Comparison of ENCODE assay signal across 13 mouse cellular contexts in genomic region chr7:78953886-78954572, GRCm38 (mm10). TPM values are rescaled to one million over a fixed set of nuclear protein-coding genes. Genes with fewer than 3 reads are reported as not detected.
A peak's percentile ranks its signal among the peaks of the same experiment; 100 is the strongest.
DNase-seq lines count a peak whose midpoint lies in the region; ATAC-seq and TF ChIP-seq lines count a peak whose summit lies in the region.
"Had no signal": no experiment of that assay in that cellular context is flagged by ENCODE, and none has a peak within 500 bp of the region (broad histone marks: within the 10 kb centered on the region; RNA-seq: fewer than 3 reads in every experiment).

No protein-coding gene starts in this region.

- no peaks in the 10 kb centered on the region for H3K27me3 ChIP-seq in forebrain, embryonic 13.5 days
- H3K27me3 ChIP-seq in forebrain, embryonic 12.5 days = no peaks in the 10 kb centered on the region
- H3K27me3 ChIP-seq in hindbrain, embryonic 15.5 days = no peaks in the 10 kb centered on the region
- H3K27me3 ChIP-seq in hindbrain, embryonic 14.5 days (ENCODE audit: control insufficient read depth, insufficient read depth, low read length) = no peaks in the 10 kb centered on the region
- peaks cover 83% of the 10 kb centered on the region for H3K27me3 ChIP-seq in CH12.LX (replicated peaks)
- peaks cover 2% of the 10 kb centered on the region; the same call in 1 of the 2 replicates for H3K27me3 ChIP-seq in cerebellum, adult 2 months (ENCODE audit: control insufficient read depth, insufficient read depth, low read length)

- no peaks in the 10 kb centered on the region for H3K79me2 ChIP-seq in CH12.LX (replicated peaks; ENCODE audit: control insufficient read depth, extremely low read depth, insufficient read depth, poor library complexity, severe bottlenecking)

- H3K9ac ChIP-seq in forebrain, embryonic 13.5 days = no peak overlapping the region
- H3K9ac ChIP-seq in forebrain, embryonic 12.5 days = no peak overlapping the region
- no peak overlapping the region for H3K9ac ChIP-seq in hindbrain, embryonic 15.5 days
- H3K9ac ChIP-seq in hindbrain, embryonic 14.5 days = no peak overlapping the region
- no peak overlapping the region for H3K9ac ChIP-seq in CH12.LX (ENCODE audit: insufficient read depth, low read depth)
- H3K9ac ChIP-seq: liver, postnatal 0 days had no signal

- TF ChIP-seq RAD21 in CH12.LX (IDR thresholded peaks at IDR 0.05; ENCODE audit: low read depth, low read length) = no peak

- H3K36me3 ChIP-seq in forebrain, embryonic 13.5 days (ENCODE audit: poor library complexity, severe bottlenecking) = no peaks in the 10 kb centered on the region
- no peaks in the 10 kb centered on the region for H3K36me3 ChIP-seq in forebrain, embryonic 12.5 days (replicated peaks)
- H3K36me3 ChIP-seq in hindbrain, embryonic 15.5 days = no peaks in the 10 kb centered on the region
- H3K36me3 ChIP-seq in hindbrain, embryonic 14.5 days (replicated peaks; ENCODE audit: control insufficient read depth, insufficient read depth) = no peaks in the 10 kb centered on the region
- H3K36me3 ChIP-seq in CH12.LX (replicated peaks in 1 of 2; ENCODE audit: control insufficient read depth in 1 of 2, insufficient read depth in 1 of 2, low read length in 1 of 2) = no peaks in the 10 kb centered on the region
- H3K36me3 ChIP-seq: G1E had no signal

- dilution Hi-C loops in CH12.LX (cut with MboI; ENCODE audit: extremely low pct_ligation_motif_present, extremely low pct_unique_long_range_greater_than_20kb, low sequenced_read_pairs) = no loop called here

- no peaks in the 10 kb centered on the region for H3K9me3 ChIP-seq in forebrain, embryonic 13.5 days (replicated peaks)
- no peaks in the 10 kb centered on the region for H3K9me3 ChIP-seq in forebrain, embryonic 12.5 days
- no peaks in the 10 kb centered on the region for H3K9me3 ChIP-seq in hindbrain, embryonic 15.5 days
- H3K9me3 ChIP-seq in hindbrain, embryonic 14.5 days (ENCODE audit: control insufficient read depth, low read length) = no peaks in the 10 kb centered on the region
- no peaks in the 10 kb centered on the region for H3K9me3 ChIP-seq in CH12.LX (replicated peaks; ENCODE audit: low read length)
- H3K9me3 ChIP-seq: G1E had no signal

- 0 out of 2 replicates have a peak, but pooled peaks have one; percentile 57 for ATAC-seq in forebrain, embryonic 13.5 days
- ATAC-seq in forebrain, embryonic 12.5 days (ENCODE audit: low FRiP score) = no peak
- ATAC-seq in hindbrain, embryonic 15.5 days (ENCODE audit: low FRiP score, low read depth) = no peak
- ATAC-seq in hindbrain, embryonic 14.5 days (ENCODE audit: low FRiP score) = no peak
- no peak for ATAC-seq in megakaryocyte progenitor cell, adult 5-6 weeks (replicated peaks; ENCODE audit: poor library complexity)
- ATAC-seq: liver, postnatal 0 days had no signal

- no peak for TF ChIP-seq POLR2A in CH12.LX (IDR thresholded peaks at IDR 0.05; ENCODE audit: low read depth, low read length)
- no peak for TF ChIP-seq POLR2A in cerebellum, adult 2 months (IDR thresholded peaks at IDR 0.05; ENCODE audit: borderline replicate concordance, insufficient read depth, low read length)

- H3K4me3 ChIP-seq in forebrain, embryonic 13.5 days = no peak overlapping the region
- no peak overlapping the region for H3K4me3 ChIP-seq in forebrain, embryonic 12.5 days (replicated peaks)
- no peak overlapping the region for H3K4me3 ChIP-seq in hindbrain, embryonic 15.5 days
- H3K4me3 ChIP-seq in hindbrain, embryonic 14.5 days (replicated peaks; ENCODE audit: low read length) = no peak overlapping the region
- peak overlapping the region in 1 of 3 experiments; percentile 6 for H3K4me3 ChIP-seq in CH12.LX (replicated peaks in 1 of 3; ENCODE audit: low read depth in 2 of 3, low read length in 2 of 3, poor library complexity in 1 of 3)
- no peak overlapping the region for H3K4me3 ChIP-seq in cerebellum, adult 2 months (replicated peaks; ENCODE audit: insufficient read depth, low read depth, low read length)
- H3K4me3 ChIP-seq: myocyte had no signal

- H3K27ac ChIP-seq in forebrain, embryonic 13.5 days = no peak overlapping the region
- H3K27ac ChIP-seq in forebrain, embryonic 12.5 days = no peak overlapping the region
- no peak overlapping the region for H3K27ac ChIP-seq in hindbrain, embryonic 15.5 days (replicated peaks)
- H3K27ac ChIP-seq in hindbrain, embryonic 14.5 days = no peak overlapping the region
- H3K27ac ChIP-seq in CH12.LX (ENCODE audit: insufficient read depth, low read depth) = no peak overlapping the region
- no peak overlapping the region for H3K27ac ChIP-seq in cerebellum, adult 2 months (ENCODE audit: insufficient read depth, low read length)

- TF ChIP-seq CTCF in CH12.LX (conservative IDR thresholded peaks at IDR 0.05 in 1 of 2, IDR thresholded peaks at IDR 0.05 in 1 of 2; ENCODE audit: low read depth in 2 of 2, low read length in 2 of 2) = no peak
- TF ChIP-seq CTCF in cerebellum, adult 2 months (IDR thresholded peaks at IDR 0.05; ENCODE audit: borderline replicate concordance, insufficient read depth, low read depth, low read length) = no peak

- H3K4me2 ChIP-seq in forebrain, embryonic 13.5 days = peak overlapping the region; percentile 33
- H3K4me2 ChIP-seq in forebrain, embryonic 12.5 days = no peak overlapping the region
- 0 out of 2 replicates have a peak overlapping the region, but pooled peaks have one; percentile 11 for H3K4me2 ChIP-seq in hindbrain, embryonic 15.5 days
- H3K4me2 ChIP-seq in hindbrain, embryonic 14.5 days (replicated peaks) = no peak overlapping the region
- H3K4me2 ChIP-seq in CH12.LX (ENCODE audit: insufficient read depth, low read depth, poor library complexity, severe bottlenecking) = peak overlapping the region; percentile 41

- in situ Hi-C loops in CH12.LX (cut with MboI; ENCODE audit: low pct_ligation_motif_present, low pct_unique_long_range_greater_than_20kb, low sequenced_read_pairs) = no loop called here

- DNase-seq in hindbrain, embryonic 14.5 days (ENCODE audit: low spot score) = no peak
- no peak for DNase-seq in CH12.LX (ENCODE audit: extremely low read depth)
- peak; percentile 62 for DNase-seq in forelimb bud, embryonic 11.5 days (ENCODE audit: low read depth, low spot score)
- DNase-seq in cerebellum, adult 2 months = no peak
- DNase-seq: heart, postnatal 10 days; liver, postnatal 0 days; spleen, adult 18-20 months had no signal

- TF ChIP-seq EP300 in CH12.LX (IDR thresholded peaks at IDR 0.05; ENCODE audit: low read length) = no peak

- 32% methylated on average over 11 of the region's 11 CpGs for WGBS in forebrain, embryonic 13.5 days
- WGBS in forebrain, embryonic 12.5 days = 38% methylated on average over 11 of the region's 11 CpGs
- 43% methylated on average over 11 of the region's 11 CpGs for WGBS in hindbrain, embryonic 15.5 days
- 37% methylated on average over 11 of the region's 11 CpGs for WGBS in hindbrain, embryonic 14.5 days
- WGBS in cerebellum, adult 2 months = 39% methylated on average over 11 of the region's 11 CpGs

- H3K4me1 ChIP-seq in forebrain, embryonic 13.5 days = peaks cover 9% of the 10 kb centered on the region
- H3K4me1 ChIP-seq in forebrain, embryonic 12.5 days = peaks cover 7% of the 10 kb centered on the region
- H3K4me1 ChIP-seq in hindbrain, embryonic 15.5 days (replicated peaks) = peaks cover 4% of the 10 kb centered on the region
- no peaks in the 10 kb centered on the region for H3K4me1 ChIP-seq in hindbrain, embryonic 14.5 days (replicated peaks; ENCODE audit: control insufficient read depth, insufficient read depth, low read length)
- H3K4me1 ChIP-seq in CH12.LX (ENCODE audit: control insufficient read depth in 1 of 2, insufficient read depth in 2 of 2) = peaks cover 2 to 5% of the 10 kb centered on the region in 2 experiments; a peak in 1 of 4 replicates
- no peaks in the 10 kb centered on the region for H3K4me1 ChIP-seq in cerebellum, adult 2 months (ENCODE audit: control insufficient read depth, insufficient read depth, low read length)

TF ChIP-seq in CH12.LX, 34 proteins besides CTCF, POLR2A, EP300 and RAD21:
- TF ChIP-seq POLR2AphosphoS2 (IDR thresholded peaks at IDR 0.05; ENCODE audit: low read depth, low read length) (no peak), MYC (IDR thresholded peaks at IDR 0.05; ENCODE audit: low read depth, low read length) (no peak), CHD2 (IDR thresholded peaks at IDR 0.05; ENCODE audit: low read length) (0 out of 2 replicates have a peak, but pooled peaks have one; percentile 20), IRF4 (IDR thresholded peaks at IDR 0.05; ENCODE audit: low read depth, low read length) (no peak), MXI1 (IDR thresholded peaks at IDR 0.05; ENCODE audit: low read depth, low read length) (no peak), GABPA (IDR thresholded peaks at IDR 0.05; ENCODE audit: insufficient replicate concordance, low read depth, low read length) (no peak), E2F4 (IDR thresholded peaks at IDR 0.05; ENCODE audit: insufficient replicate concordance, low read depth, low read length) (no peak), UBTF (IDR thresholded peaks at IDR 0.05; ENCODE audit: low read depth, low read length) (no peak)

RNA-seq across cellular contexts. Expression of gene Isg20, which starts 40.8 kb away (rescaled TPM):
- 0.52 TPM in 1 of 2 replicates, not detected in the other for polyA plus RNA-seq in forebrain, embryonic 13.5 days (2015; fragmentation: Nextera tagmentation; extraction: Ambion mirVana)
- 0.29 TPM in 1 of 2 replicates, not detected in the other for polyA plus RNA-seq in forebrain, embryonic 12.5 days (2016; fragmentation: Nextera tagmentation; extraction: Ambion mirVana)
- polyA plus RNA-seq in hindbrain, embryonic 15.5 days (2015; fragmentation: Nextera tagmentation; extraction: Ambion mirVana) = 0.87 and 2.3 TPM in 2 replicates
- polyA plus RNA-seq in hindbrain, embryonic 14.5 days (2014; fragmentation: Nextera tagmentation; extraction: Ambion mirVana) = 0.55 and 1.2 TPM in 2 replicates
- total RNA-seq in CH12.LX (2012; rRNA removed) (35.0 and 44.2 TPM in 2 replicates), CH12.LX (2014; rRNA removed) (5.6 and 6.9 TPM in 2 replicates)
- 19.9 and 21.3 TPM in 2 replicates for polyA plus RNA-seq in CH12.LX (2012; ENCODE audit: insufficient read length, low read depth)
- 25.3 and 35.0 TPM in 2 replicates for total RNA-seq in megakaryocyte progenitor cell, adult 5-6 weeks (2015)
- 7.7 and 8.0 TPM in 2 replicates for total RNA-seq in megakaryocyte progenitor cell, adult 5-6 weeks (2017)
- 1.8 and 3.0 TPM in 2 replicates for polyA plus RNA-seq in cerebellum, adult 2 months (2012; rRNA removed)

RNA-seq across cellular contexts. Expression of gene Aen, which starts 58.4 kb away (rescaled TPM):
- 57.2 and 61.5 TPM in 2 replicates for polyA plus RNA-seq in forebrain, embryonic 13.5 days (2015; fragmentation: Nextera tagmentation; extraction: Ambion mirVana)
- 55.2 and 57.4 TPM in 2 replicates for polyA plus RNA-seq in forebrain, embryonic 12.5 days (2016; fragmentation: Nextera tagmentation; extraction: Ambion mirVana)
- polyA plus RNA-seq in hindbrain, embryonic 15.5 days (2015; fragmentation: Nextera tagmentation; extraction: Ambion mirVana) = 55.5 and 58.1 TPM in 2 replicates
- 42.0 and 44.1 TPM in 2 replicates for polyA plus RNA-seq in hindbrain, embryonic 14.5 days (2014; fragmentation: Nextera tagmentation; extraction: Ambion mirVana)
- total RNA-seq in CH12.LX (2012; rRNA removed) (69.1 and 93.5 TPM in 2 replicates), CH12.LX (2014; rRNA removed) (72.9 and 73.3 TPM in 2 replicates)
- polyA plus RNA-seq in CH12.LX (2012; ENCODE audit: insufficient read length, low read depth) = 74.2 and 88.9 TPM in 2 replicates
- total RNA-seq in megakaryocyte progenitor cell, adult 5-6 weeks (2015) = 14.8 and 15.1 TPM in 2 replicates
- total RNA-seq in megakaryocyte progenitor cell, adult 5-6 weeks (2017) = 39.7 and 46.6 TPM in 2 replicates
- 23.7 and 27.2 TPM in 2 replicates for polyA plus RNA-seq in cerebellum, adult 2 months (2012; rRNA removed)

Comparison
In these comparisons a context has a peak if more than half of its experiments do, and no peak if none do; other contexts are left out.
1. H3K4me2 ChIP-seq: peak in forebrain, embryonic 13.5 days (single experiment), hindbrain, embryonic 15.5 days (single experiment) and CH12.LX (single experiment); none in forebrain, embryonic 12.5 days (single experiment) and hindbrain, embryonic 14.5 days (single experiment).